22 mouse cellular contexts compared by ENCODE assay signal in genomic region chr15:99338916-99339315, GRCm38 (mm10). TPM values are rescaled to one million over a fixed set of nuclear protein-coding genes. Genes with fewer than 3 reads are reported as not detected.
DNase-seq lines count a peak whose midpoint lies in the region.
"Had no signal": no experiment of that assay in that cellular context is flagged by ENCODE, and none has a peak within 500 bp of the region (broad histone marks: within the 10 kb centered on the region; RNA-seq: fewer than 3 reads in every experiment).

No protein-coding gene starts in this region.

- 66% methylated on average over 2 of the region's 2 CpGs for WGBS in heart, embryonic 10.5 days

- intact Hi-C loops in heart, postnatal 10 days (cut with DNase I): no loop called here

- H3K4me1 ChIP-seq in heart, embryonic 10.5 days: peaks cover 93% of the 10 kb centered on the region

- H3K36me3 ChIP-seq in heart, embryonic 10.5 days: peaks cover 9% of the 10 kb centered on the region; the same call in 1 of the 2 replicates
- H3K36me3 ChIP-seq: G1E; heart, embryonic 15.5 days; hindbrain, embryonic 15.5 days had no signal

- no peak overlapping the region for H3K4me3 ChIP-seq in heart, embryonic 10.5 days
- H3K4me3 ChIP-seq: embryonic facial prominence, embryonic 15.5 days; erythroblast, embryonic 14.5 days; forebrain, embryonic 10.5 days; heart, embryonic 15.5 days; hindbrain, embryonic 15.5 days had no signal

- H3K27ac ChIP-seq in heart, embryonic 10.5 days: peak overlapping the region; percentile 44; the same call in 1 of the 2 replicates
- H3K27ac ChIP-seq: embryonic facial prominence, embryonic 15.5 days; heart, embryonic 15.5 days; hindbrain, embryonic 15.5 days had no signal

- no peak for DNase-seq in heart, embryonic 10.5 days (ENCODE audit: low spot score)
- no peak for DNase-seq in heart, postnatal 10 days
- peak; percentile 36 to 57 for DNase-seq in thymus, adult 18-20 months
- peak; percentile 66 for DNase-seq in thymus, postnatal 14 days
- DNase-seq in frontal cortex, postnatal 36 days (ENCODE audit: low spot score in 2 of 2): no peak
- DNase-seq in ovary, adult 18-20 months (ENCODE audit: low spot score): no peak
- no peak for DNase-seq in kidney, adult 11 months
- DNase-seq: adrenal gland, adult 8-10 months; adrenal gland, postnatal 36 days; B cell, adult 2 months; cerebellum, adult 2 months; cerebellum, postnatal 10 days; gastrocnemius, postnatal 36 days; heart, adult 11 months; heart, postnatal 36 days had no signal

- H3K27me3 ChIP-seq in heart, embryonic 10.5 days (ENCODE audit: insufficient read depth, poor library complexity, severe bottlenecking): no peaks in the 10 kb centered on the region
- H3K27me3 ChIP-seq: embryonic facial prominence, embryonic 15.5 days; heart, embryonic 15.5 days; hindbrain, embryonic 15.5 days had no signal

- H3K9me3 ChIP-seq in heart, embryonic 10.5 days: no peaks in the 10 kb centered on the region
- H3K9me3 ChIP-seq: embryonic facial prominence, embryonic 15.5 days; forebrain, embryonic 10.5 days; G1E; heart, embryonic 15.5 days; hindbrain, embryonic 15.5 days had no signal

RNA-seq across cellular contexts. Expression of gene Fmnl3, which starts 31.4 kb away (rescaled TPM):
- polyA plus RNA-seq in heart, embryonic 10.5 days (2016; fragmentation: Nextera tagmentation; extraction: Ambion mirVana): 14.3 and 17.5 TPM in 2 replicates
- total RNA-seq in heart, postnatal 10 days (2021): 10 to 100 TPM; 40.3 to 43.0 TPM

RNA-seq across cellular contexts. Expression of gene Fam186b, which starts 43.2 kb away (rescaled TPM):
- polyA plus RNA-seq in heart, embryonic 10.5 days (2016; fragmentation: Nextera tagmentation; extraction: Ambion mirVana): 0.19 and 0.37 TPM in 2 replicates
- total RNA-seq in heart, postnatal 10 days (2021): under 1 TPM; 0.14 to 0.15 TPM
- total RNA-seq: G1E; gastrocnemius, adult 8-10 months; gastrocnemius, postnatal 36 days; heart, postnatal 36 days had no signal
- polyA plus RNA-seq: erythroblast, embryonic 14.5 days; G1E had no signal

RNA-seq across cellular contexts. Expression of gene Prpf40b, which starts 44.0 kb away (rescaled TPM):
- 40.0 and 54.7 TPM in 2 replicates for polyA plus RNA-seq in heart, embryonic 10.5 days (2016; fragmentation: Nextera tagmentation; extraction: Ambion mirVana)
- 10 to 100 TPM; 30.5 to 38.7 TPM for total RNA-seq in heart, postnatal 10 days (2021)

RNA-seq across cellular contexts. Expression of gene Tmbim6, which starts 53.8 kb away (rescaled TPM):
- polyA plus RNA-seq in heart, embryonic 10.5 days (2016; fragmentation: Nextera tagmentation; extraction: Ambion mirVana): 295 and 308 TPM in 2 replicates
- total RNA-seq in heart, postnatal 10 days (2021): 100 to 1,000 TPM; 225 to 229 TPM

Comparison
In these comparisons a context has a peak if more than half of its experiments do, and no peak if none do; other contexts are left out.
1. DNase-seq: peak in thymus, adult 18-20 months (2 of 2) and thymus, postnatal 14 days (single experiment); none in heart, embryonic 10.5 days (single experiment), heart, postnatal 10 days (0 of 2), frontal cortex, postnatal 36 days (0 of 2), ovary, adult 18-20 months (single experiment) and kidney, adult 11 months (single experiment).